Mouse (Mus musculus) ES-E14 (cell line): ENCODE data around the gene Wnk2. TPM values are rescaled to one million over a fixed set of nuclear protein-coding genes. Genes with fewer than 3 reads are reported as not detected.

ENCODE experiments used
- DNase-seq: peaks from one replicate; pipeline ENCODE4 v3.0.0-alpha.2; 2013; ENCODE audit warnings: low read depth, low spot score
- H3K27ac ChIP-seq: 2 replicates; pipeline ENCODE4 v1.5.1; 2012; ENCODE audit warnings: low read depth, mild to moderate bottlenecking, low read length, moderate library complexity, mixed read lengths; ENCODE audit not compliant: poor library complexity, insufficient read depth, severe bottlenecking
- H3K36me3 ChIP-seq: 2 replicates; pipeline ENCODE4 v1.6.1; 2012; ENCODE audit warnings: mild to moderate bottlenecking, low read length, moderate library complexity, mixed read lengths; ENCODE audit not compliant: control insufficient read depth, poor library complexity, insufficient read depth, severe bottlenecking
- H3K4me1 ChIP-seq, 2 experiments: fragments of 150-350 bp in 1 of 2; sonication (generic) in 1 of 2; 2 replicates each; pipeline ENCODE4 v1.6.1; 2012; ENCODE audit warnings: low read length in 2 of 2, mild to moderate bottlenecking in 1 of 2, mixed read lengths in 1 of 2; ENCODE audit not compliant: control insufficient read depth in 2 of 2, insufficient read depth in 2 of 2, poor library complexity in 1 of 2
- H3K4me3 ChIP-seq, 2 experiments: fragments of 150-350 bp in 1 of 2; sonication (generic) in 1 of 2; 2 replicates each; pipeline ENCODE4 v1.5.1; 2012; ENCODE audit warnings: low read length in 2 of 2, low read depth in 1 of 2, mild to moderate bottlenecking in 1 of 2, mixed read lengths in 1 of 2; ENCODE audit not compliant: insufficient read depth in 1 of 2, poor library complexity in 1 of 2, severe bottlenecking in 1 of 2
- H3K9ac ChIP-seq: 2 replicates; pipeline ENCODE4 v1.6.1; 2012; ENCODE audit warnings: low read depth, mild to moderate bottlenecking, low read length, mixed read lengths; ENCODE audit not compliant: poor library complexity, insufficient read depth, severe bottlenecking
- H3K9me3 ChIP-seq: fragments of 150-350 bp; sonication (generic); 2 replicates; pipeline ENCODE4 v1.6.1; 2012; ENCODE audit warnings: low read depth, mild to moderate bottlenecking, low read length; ENCODE audit not compliant: control insufficient read depth, insufficient read depth
- CHD2 ChIP-seq: IDR thresholded peaks from 2 replicates; pipeline ENCODE4 v1.6.1; 2014; ENCODE audit warnings: mild to moderate bottlenecking, low read depth, low read length, inconsistent platforms
- HCFC1 ChIP-seq: IDR thresholded peaks from 2 replicates; pipeline ENCODE4 v1.6.1; 2012; ENCODE audit warnings: low read length, inconsistent platforms, borderline replicate concordance; ENCODE audit not compliant: insufficient read depth
- MAFK ChIP-seq: IDR thresholded peaks from 2 replicates; pipeline ENCODE4 v1.6.1; 2014; ENCODE audit warnings: mild to moderate bottlenecking, low read depth, low read length, inconsistent platforms; ENCODE audit not compliant: insufficient read depth
- ZC3H11A ChIP-seq: IDR thresholded peaks from 2 replicates; pipeline ENCODE4 v1.6.1; 2012; ENCODE audit warnings: low read depth, mild to moderate bottlenecking, inconsistent platforms, low read length, borderline replicate concordance
- ZNF384 ChIP-seq: IDR thresholded peaks from 2 replicates; pipeline ENCODE4 v1.6.1; 2012; ENCODE audit warnings: low read depth, low read length, inconsistent platforms
- in situ Hi-C, 2 experiments: fragments of 600-800 bp; cut with MboI; formaldehyde crosslinking; loops; one replicate each; pipeline ENCODE4 v1.15.1; 2025; ENCODE audit warnings: low sequenced_read_pairs in 2 of 2, inconsistent platforms in 1 of 2; ENCODE audit not compliant: unreplicated experiment in 2 of 2
- total RNA-seq: library from RNA; depleted of rRNA; stranded (reverse); fragments of 300-350 nt; gene quantifications from 2 replicates; pipeline ENCODE4 v1.2.3, GENCODE M21; 2012

The Wnk2 gene
- total RNA-seq, 1 experiment, result 1.6 TPM

- Histone ChIP-seq H3K27ac (no peak overlapping the region), H3K36me3 (no peaks in the 10 kb centered on the region), H3K4me1 (0 out of 4 replicates have a peak, but pooled peaks cover 0 to 2% of the 10 kb centered on the region in 2 experiments), H3K9me3 (no peaks in the 10 kb centered on the region), H3K9ac (no peak overlapping the region), H3K4me3 (no peak overlapping the region)
- in situ Hi-C loops, result loop anchor here in 1 of 2 experiments (25.0 kb wide), 1 partner anchor 511 kb away; the partner anchor contains the start of gene Barx1
- peak; percentile 81 for DNase-seq
- TF ChIP-seq ZC3H11A (peak; percentile 68; the same call in 1 of the 2 replicates), MAFK (no peak)
These were observed 25.3 kb upstream of the Wnk2 start for GRCm38 (mm10) chr13:49172971-49173596.

GRCm38 (mm10) chr13:49172335-49172734, 24.5 kb upstream of the Wnk2 start:
- 0 out of 4 replicates have a peak, but pooled peaks cover 0 to 2% of the 10 kb centered on the region in 2 experiments for H3K4me1 ChIP-seq
- H3K4me3 ChIP-seq, result no peak overlapping the region
- no peaks in the 10 kb centered on the region for H3K9me3 ChIP-seq
- H3K9ac ChIP-seq, result no peak overlapping the region
- in situ Hi-C loops, result loop anchor here in 1 of 2 experiments (25.0 kb wide), 1 partner anchor 510 kb away; the partner anchor contains the start of gene Barx1
- no peaks in the 10 kb centered on the region for H3K36me3 ChIP-seq
- H3K27ac ChIP-seq, result no peak overlapping the region
- TF ChIP-seq ZNF384 (no peak), CHD2 (no peak), HCFC1 (no peak), MAFK (no peak), ZC3H11A (no peak)
- DNase-seq, result no peak

- Histone ChIP-seq H3K9me3 (no peaks in the 10 kb centered on the region), H3K36me3 (no peaks in the 10 kb centered on the region), H3K27ac (no peak overlapping the region), H3K9ac (no peak overlapping the region), H3K4me1 (0 out of 4 replicates have a peak, but pooled peaks cover 0 to 2% of the 10 kb centered on the region in 2 experiments), H3K4me3 (no peak overlapping the region)
- no peak for TF ChIP-seq MAFK
- TF ChIP-seq HCFC1, result no peak
- no peak for TF ChIP-seq CHD2
- no peak for TF ChIP-seq ZNF384
- no peak for TF ChIP-seq ZC3H11A
- in situ Hi-C loops, result loop anchor here in 1 of 2 experiments (25.0 kb wide), 1 partner anchor 509 kb away; the partner anchor contains the start of gene Barx1
- no peak for DNase-seq
These were observed 23.9 kb upstream of the Wnk2 start for GRCm38 (mm10) chr13:49171729-49172128.

- Histone ChIP-seq H3K27ac (no peak overlapping the region), H3K9me3 (no peaks in the 10 kb centered on the region), H3K4me1 (0 out of 4 replicates have a peak, but pooled peaks cover 0 to 2% of the 10 kb centered on the region in 2 experiments), H3K4me3 (no peak overlapping the region), H3K36me3 (no peaks in the 10 kb centered on the region), H3K9ac (no peak overlapping the region)
- in situ Hi-C loops, result loop anchor here in 1 of 2 experiments (25.0 kb wide), 1 partner anchor 508 kb away; the partner anchor contains the start of gene Barx1
- no peak for TF ChIP-seq CHD2
- TF ChIP-seq MAFK, result no peak
- TF ChIP-seq ZC3H11A, result no peak
- no peak for TF ChIP-seq ZNF384
- no peak for TF ChIP-seq HCFC1
- no peak for DNase-seq
These were observed 22.8 kb upstream of the Wnk2 start for GRCm38 (mm10) chr13:49170623-49171022.
